Comparison of ENCODE assay signal across 11 mouse cellular contexts in the genomic region with DNA sequence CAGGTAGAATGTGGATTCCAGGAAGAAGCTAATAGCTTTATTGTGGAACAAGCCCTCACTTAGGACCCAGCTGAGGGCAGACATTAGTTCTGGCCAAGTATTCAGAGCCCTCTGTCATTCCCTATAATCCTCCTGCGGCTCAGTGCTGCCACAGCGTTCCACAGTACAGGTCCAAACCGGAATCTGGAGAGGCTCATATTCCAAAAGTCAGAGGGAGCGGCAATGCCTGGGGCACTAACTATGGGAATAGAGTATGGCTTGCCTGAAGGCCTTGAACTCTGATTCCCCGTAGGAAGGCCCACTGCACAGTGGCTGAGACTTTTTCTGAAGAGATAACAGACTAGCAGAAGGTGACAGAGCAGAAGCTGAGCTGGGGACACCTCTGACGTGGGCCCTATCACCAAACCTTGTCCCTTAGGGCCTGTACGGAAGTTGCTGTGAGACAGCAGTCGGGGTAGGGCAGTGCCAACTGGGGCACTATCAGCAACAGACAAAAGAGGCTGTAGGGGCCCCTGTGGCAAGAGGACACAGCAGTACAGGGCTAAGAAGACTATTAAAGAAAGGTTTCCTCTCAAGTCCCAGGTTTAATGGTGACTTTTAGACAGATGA. TPM values are rescaled to one million over a fixed set of nuclear protein-coding genes. Genes with fewer than 3 reads are reported as not detected.
DNase-seq lines count a peak whose midpoint lies in the region; ATAC-seq and TF ChIP-seq lines count a peak whose summit lies in the region.
"Had no signal": no experiment of that assay in that cellular context is flagged by ENCODE, and none has a peak within 500 bp of the region (broad histone marks: within the 10 kb centered on the region; RNA-seq: fewer than 3 reads in every experiment).

No protein-coding gene starts in this region.

- peak overlapping the region; percentile 54 for H3K27ac ChIP-seq in kidney, embryonic 15.5 days
- no peak overlapping the region for H3K27ac ChIP-seq in kidney, adult 2 months (ENCODE audit: insufficient read depth, low read depth, low read length)
- no peak overlapping the region; the same call in 1 of the 2 replicates for H3K27ac ChIP-seq in hindbrain, embryonic 10.5 days
- H3K27ac ChIP-seq: heart, adult 2 months; layer of hippocampus, adult 2 months had no signal

- H3K4me2 ChIP-seq in kidney, embryonic 15.5 days, result no peak overlapping the region

- CTCF ChIA-PET in Patski (lab: Charles Lee), result interaction anchor here (0.6 to 2.4 kb wide), 3 partner anchors 8 to 18 kb away, joined by 3 to 9 read pairs (median 3); no protein-coding TSS in a partner anchor

- H3K27me3 ChIP-seq in kidney, embryonic 15.5 days, result no peaks in the 10 kb centered on the region
- no peaks in the 10 kb centered on the region for H3K27me3 ChIP-seq in kidney, adult 2 months (replicated peaks; ENCODE audit: control insufficient read depth, insufficient read depth, low read length)
- no peaks in the 10 kb centered on the region for H3K27me3 ChIP-seq in Patski
- H3K27me3 ChIP-seq in hindbrain, embryonic 10.5 days (ENCODE audit: insufficient read depth, poor library complexity, severe bottlenecking), result no peaks in the 10 kb centered on the region

- H3K4me3 ChIP-seq in kidney, embryonic 15.5 days (replicated peaks), result no peak overlapping the region
- H3K4me3 ChIP-seq in kidney, adult 2 months (ENCODE audit: insufficient read depth, low read depth, low read length), result no peak overlapping the region
- H3K4me3 ChIP-seq in hindbrain, embryonic 10.5 days, result no peak overlapping the region
- H3K4me3 ChIP-seq: heart, adult 2 months; layer of hippocampus, adult 2 months had no signal

- no peak for DNase-seq in kidney, adult 2 months
- DNase-seq in Patski (ENCODE audit: low read depth, low spot score), result no peak
- no peak for DNase-seq in hindbrain, embryonic 10.5 days (ENCODE audit: low spot score)
- DNase-seq in cerebellum, postnatal 10 days, result no peak
- no peak for DNase-seq in cerebellum, postnatal 4 days (ENCODE audit: low spot score in 2 of 2)
- DNase-seq: heart, adult 2 months; lung, postnatal 36 days had no signal

- in situ Hi-C loops in Patski (cut with MboI; ENCODE audit: low pct_unique_long_range_greater_than_20kb), result no loop called here

- POLR2A ChIA-PET in Patski (lab: Charles Lee), result interaction anchor here (1.4 kb wide), 1 partner anchor 8 kb away, joined by 3 read pairs; no protein-coding TSS in a partner anchor

- H3K9ac ChIP-seq in kidney, embryonic 15.5 days, result no peak overlapping the region

- ATAC-seq in kidney, embryonic 15.5 days (replicated peaks; ENCODE audit: low FRiP score), result peak; percentile 72
- peak; percentile 31 for ATAC-seq in Patski
- ATAC-seq in erythroblast, adult 5-6 weeks (replicated peaks; ENCODE audit: low FRiP score, poor library complexity, severe bottlenecking), result peak; percentile 89
- peak; percentile 51 for ATAC-seq in megakaryocyte, adult 5-6 weeks (ENCODE audit: poor library complexity, severe bottlenecking)

- no peak for TF ChIP-seq CTCF in kidney, adult 2 months (conservative IDR thresholded peaks at IDR 0.05; ENCODE audit: insufficient read depth, insufficient read length, low read depth, low read length)
- no peak for TF ChIP-seq CTCF in Patski (IDR thresholded peaks at IDR 0.05)

- H3K36me3 ChIP-seq in kidney, embryonic 15.5 days, result no peaks in the 10 kb centered on the region
- no peaks in the 10 kb centered on the region for H3K36me3 ChIP-seq in kidney, adult 2 months (ENCODE audit: control insufficient read depth, insufficient read depth, low read length)
- H3K36me3 ChIP-seq in hindbrain, embryonic 10.5 days, result no peaks in the 10 kb centered on the region

- no peak for TF ChIP-seq POLR2A in kidney, adult 2 months (IDR thresholded peaks at IDR 0.05; ENCODE audit: low read depth, low read length)

- H3K9me3 ChIP-seq in kidney, embryonic 15.5 days (replicated peaks), result no peaks in the 10 kb centered on the region
- no peaks in the 10 kb centered on the region for H3K9me3 ChIP-seq in hindbrain, embryonic 10.5 days

- H3K4me1 ChIP-seq in kidney, embryonic 15.5 days, result peaks cover 7% of the 10 kb centered on the region; the same call in 1 of the 2 replicates
- 0 out of 2 replicates have a peak, but pooled peaks cover 3% of the 10 kb centered on the region for H3K4me1 ChIP-seq in kidney, adult 2 months (ENCODE audit: control insufficient read depth, insufficient read depth, low read length)
- no peaks in the 10 kb centered on the region for H3K4me1 ChIP-seq in hindbrain, embryonic 10.5 days (replicated peaks)

- WGBS in kidney, embryonic 15.5 days, result 64% methylated on average over 8 of the region's 8 CpGs
- 61% methylated on average over 8 of the region's 8 CpGs for WGBS in kidney, adult 2 months
- WGBS in hindbrain, embryonic 10.5 days, result 86% methylated on average over 8 of the region's 8 CpGs

RNA-seq across cellular contexts. Expression of gene Xpnpep1, which starts 18.8 kb away (rescaled TPM):
- 148 and 168 TPM in 2 replicates for polyA plus RNA-seq in kidney, embryonic 15.5 days (2015; fragmentation: Nextera tagmentation; extraction: Ambion mirVana)
- 250 and 253 TPM in 2 replicates for polyA plus RNA-seq in kidney, adult 2 months (2012; rRNA removed)
- 193 TPM for polyA plus RNA-seq in Patski (2021)
- 17.1 and 32.0 TPM in 2 replicates for total RNA-seq in erythroblast, adult 5-6 weeks (2015; ENCODE audit: low replicate concordance)
- total RNA-seq in erythroblast, adult 5-6 weeks (2017; ENCODE audit: low replicate concordance), result 21.7 and 28.4 TPM in 2 replicates
- 46.3 and 52.5 TPM in 2 replicates for total RNA-seq in megakaryocyte, adult 5-6 weeks (2015)
- total RNA-seq in megakaryocyte, adult 5-6 weeks (2017), result 57.8 and 60.2 TPM in 2 replicates
- polyA plus RNA-seq in hindbrain, embryonic 10.5 days (2016; fragmentation: Nextera tagmentation; extraction: Ambion mirVana), result 153 and 156 TPM in 2 replicates

Comparison
In these comparisons a context has a peak if more than half of its experiments do, and no peak if none do; other contexts are left out.
1. ATAC-seq: peak in every context shown above with its lines; median percentile 89 in erythroblast, adult 5-6 weeks; 72 in kidney, embryonic 15.5 days; 51 in megakaryocyte, adult 5-6 weeks; 31 in Patski.